Comparison of ENCODE assay signal across 8 mouse cellular contexts in the genomic region with DNA sequence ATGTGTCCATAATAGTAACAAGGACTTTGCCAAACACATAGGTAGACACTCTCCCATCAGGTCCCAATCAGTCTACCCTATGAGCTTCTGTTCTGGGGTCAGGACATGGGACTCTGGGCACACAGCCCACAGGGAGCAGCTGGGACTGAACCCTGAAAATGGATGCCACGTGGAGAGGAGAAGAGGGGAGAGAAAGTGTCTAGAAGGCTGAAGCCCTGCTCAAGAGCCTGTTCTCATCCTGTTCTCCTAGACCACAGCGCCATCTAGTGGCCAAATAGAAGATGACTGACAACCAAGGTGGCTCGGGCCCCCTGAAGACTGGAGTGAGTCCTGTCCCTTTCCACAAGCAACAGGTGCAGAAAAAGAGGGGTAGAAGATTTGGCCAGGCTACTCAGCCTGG.
DNase-seq lines count a peak whose midpoint lies in the region; TF ChIP-seq lines count a peak whose summit lies in the region.

No protein-coding gene starts in this region.

- H3K36me3 ChIP-seq in forebrain, embryonic 10.5 days (replicated peaks), result 0 out of 2 replicates have a peak, but pooled peaks cover 3% of the 10 kb centered on the region
- no peaks in the 10 kb centered on the region for H3K36me3 ChIP-seq in hindbrain, embryonic 10.5 days

- H3K4me1 ChIP-seq in forebrain, embryonic 10.5 days, result peaks cover 2% of the 10 kb centered on the region
- H3K4me1 ChIP-seq in hindbrain, embryonic 10.5 days (replicated peaks), result peaks cover 4% of the 10 kb centered on the region; the same call in 1 of the 2 replicates

- DNase-seq in MEL-GATA-1-ER (ENCODE audit: extremely low read depth, low read depth), result peak; percentile 15
- DNase-seq in c-Kit-positive CD71-negative TER-119-negative erythroid progenitor cells, embryonic 14.5 days (ENCODE audit: low read depth), result peak; percentile 66
- DNase-seq in forebrain, embryonic 10.5 days (ENCODE audit: extremely low spot score, low spot score), result peak; percentile 80
- DNase-seq in hindbrain, embryonic 10.5 days (ENCODE audit: low spot score), result peak; percentile 79
- DNase-seq in layer of hippocampus, adult 2 months (ENCODE audit: low spot score in 2 of 2), result peak; percentile 60 to 84
- DNase-seq in lung, postnatal 10 days, result peak; percentile 76
- peak; percentile 87 for DNase-seq in retina, postnatal 7 days (ENCODE audit: low read depth, low spot score)
- peak; percentile 71 for DNase-seq in urinary bladder, postnatal 14 days (ENCODE audit: low spot score)

- TF ChIP-seq CTCF in layer of hippocampus, adult 2 months (conservative IDR thresholded peaks at IDR 0.05), result peak; percentile 93

- no peak overlapping the region for H3K4me3 ChIP-seq in forebrain, embryonic 10.5 days
- no peak overlapping the region for H3K4me3 ChIP-seq in hindbrain, embryonic 10.5 days
- no peak overlapping the region for H3K4me3 ChIP-seq in layer of hippocampus, adult 2 months

- no peak overlapping the region for H3K27ac ChIP-seq in forebrain, embryonic 10.5 days
- no peak overlapping the region for H3K27ac ChIP-seq in hindbrain, embryonic 10.5 days
- no peak overlapping the region for H3K27ac ChIP-seq in layer of hippocampus, adult 2 months

- H3K27me3 ChIP-seq in forebrain, embryonic 10.5 days (ENCODE audit: poor library complexity, severe bottlenecking), result 0 out of 2 replicates have a peak, but pooled peaks cover 3% of the 10 kb centered on the region
- peaks cover 4% of the 10 kb centered on the region; the same call in 1 of the 2 replicates for H3K27me3 ChIP-seq in hindbrain, embryonic 10.5 days (ENCODE audit: insufficient read depth, poor library complexity, severe bottlenecking)

- 5% methylated on average over 3 of the region's 3 CpGs for WGBS in forebrain, embryonic 10.5 days
- WGBS in hindbrain, embryonic 10.5 days, result 3% methylated on average over 3 of the region's 3 CpGs

- H3K9me3 ChIP-seq in forebrain, embryonic 10.5 days, result no peaks in the 10 kb centered on the region
- no peaks in the 10 kb centered on the region for H3K9me3 ChIP-seq in hindbrain, embryonic 10.5 days

Comparison
In these comparisons a context has a peak if more than half of its experiments do, and no peak if none do; other contexts are left out.
1. DNase-seq: peak in every context shown above with its lines; median percentile 87 in retina, postnatal 7 days; 80 in forebrain, embryonic 10.5 days; 79 in hindbrain, embryonic 10.5 days; 76 in lung, postnatal 10 days; 72 in layer of hippocampus, adult 2 months; 71 in urinary bladder, postnatal 14 days; 66 in c-Kit-positive CD71-negative TER-119-negative erythroid progenitor cells, embryonic 14.5 days; 15 in MEL-GATA-1-ER.